ENCODE assay signal across 8 mouse cellular contexts in the genomic region with DNA sequence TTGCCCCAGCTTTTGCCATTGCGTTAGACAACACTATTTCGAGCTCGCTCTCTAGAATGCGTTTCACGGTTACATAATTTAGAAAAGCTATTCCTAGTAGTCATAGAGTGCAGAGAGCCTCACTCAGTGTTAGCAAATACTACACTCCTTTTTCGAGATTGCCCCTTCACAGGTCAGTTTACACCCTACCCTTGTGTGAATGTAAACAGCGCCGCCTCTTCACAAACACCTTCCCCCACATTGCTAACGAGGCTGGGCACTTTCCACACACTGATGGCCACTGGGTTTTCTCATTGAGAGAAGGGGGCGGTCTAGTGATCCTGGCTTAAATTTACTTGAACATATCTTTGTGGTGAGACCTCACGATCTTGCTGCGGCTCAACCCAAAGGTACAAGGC. TPM values are rescaled to one million over a fixed set of nuclear protein-coding genes. Genes with fewer than 3 reads are reported as not detected.
A peak's percentile ranks its signal among the peaks of the same experiment; 100 is the strongest.
DNase-seq lines count a peak whose midpoint lies in the region; ATAC-seq lines count a peak whose summit lies in the region.

No protein-coding gene starts in this region.

- peak overlapping the region; percentile 69 for H3K9ac ChIP-seq in heart, embryonic 14.5 days (ENCODE audit: low read length)
- peak overlapping the region; percentile 45 for H3K9ac ChIP-seq in intestine, embryonic 14.5 days (ENCODE audit: low read length)
- H3K9ac ChIP-seq in midbrain, embryonic 11.5 days (ENCODE audit: low read length), result peak overlapping the region; percentile 68

- peak overlapping the region; percentile 82 for H3K4me2 ChIP-seq in heart, embryonic 14.5 days (ENCODE audit: low read length)
- H3K4me2 ChIP-seq in intestine, embryonic 14.5 days (ENCODE audit: low read length), result peak overlapping the region; percentile 80
- H3K4me2 ChIP-seq in midbrain, embryonic 11.5 days, result peak overlapping the region; percentile 55

- peaks cover 6 to 11% of the 10 kb centered on the region in 2 experiments; a peak in 2 of 4 replicates for H3K4me1 ChIP-seq in heart, embryonic 14.5 days (ENCODE audit: control insufficient read depth in 2 of 2, insufficient read depth in 2 of 2, low read length in 2 of 2)
- H3K4me1 ChIP-seq in brown adipose tissue, adult 24 weeks (ENCODE audit: control insufficient read depth, insufficient read depth, insufficient read length, low read length), result no peaks in the 10 kb centered on the region
- peaks cover 10% of the 10 kb centered on the region for H3K4me1 ChIP-seq in intestine, embryonic 14.5 days (replicated peaks; ENCODE audit: control insufficient read depth, insufficient read depth, low read length)
- H3K4me1 ChIP-seq in midbrain, embryonic 11.5 days (ENCODE audit: control insufficient read depth, insufficient read depth, low read length), result peaks cover 18% of the 10 kb centered on the region

- H3K36me3 ChIP-seq in heart, embryonic 14.5 days (ENCODE audit: control insufficient read depth, insufficient read depth, low read length), result peaks cover 11% of the 10 kb centered on the region
- peaks cover 3% of the 10 kb centered on the region; the same call in 1 of the 2 replicates for H3K36me3 ChIP-seq in intestine, embryonic 14.5 days (ENCODE audit: control insufficient read depth, insufficient read depth, low read length)
- peaks cover 8% of the 10 kb centered on the region for H3K36me3 ChIP-seq in midbrain, embryonic 11.5 days (ENCODE audit: control insufficient read depth, insufficient read depth, low read length)

- WGBS in heart, embryonic 14.5 days, result 4% methylated on average over 12 of the region's 12 CpGs
- WGBS in intestine, embryonic 14.5 days, result 6% methylated on average over 12 of the region's 12 CpGs
- WGBS in midbrain, embryonic 11.5 days, result 4% methylated on average over 12 of the region's 12 CpGs

- no peak for DNase-seq in heart, postnatal 4 days
- no peak for DNase-seq in intestine, embryonic 14.5 days (ENCODE audit: low spot score)
- no peak for DNase-seq in midbrain, embryonic 11.5 days (ENCODE audit: low spot score, missing footprints)
- DNase-seq in adrenal gland, adult 18-20 months (ENCODE audit: low spot score in 2 of 2), result no peak
- DNase-seq in cerebellum, postnatal 4 days (ENCODE audit: low spot score in 2 of 2), result no peak
- DNase-seq in spleen, postnatal 36 days (ENCODE audit: low spot score in 2 of 2), result no peak

- peak overlapping the region; percentile 54 to 71 for H3K27ac ChIP-seq in heart, embryonic 14.5 days (replicated peaks in 1 of 2; ENCODE audit: control insufficient read depth in 1 of 2, insufficient read depth in 1 of 2, low read depth in 2 of 2, low read length in 2 of 2)
- no peak overlapping the region for H3K27ac ChIP-seq in brown adipose tissue, adult 24 weeks (replicated peaks; ENCODE audit: low read depth, low read length)
- peak overlapping the region; percentile 24; the same call in 1 of the 2 replicates for H3K27ac ChIP-seq in intestine, embryonic 14.5 days (ENCODE audit: low read depth)
- no peak overlapping the region for H3K27ac ChIP-seq in midbrain, embryonic 11.5 days (ENCODE audit: low read depth, low read length)

- no peaks in the 10 kb centered on the region for H3K9me3 ChIP-seq in heart, embryonic 14.5 days (ENCODE audit: control insufficient read depth, low read length)
- H3K9me3 ChIP-seq in intestine, embryonic 14.5 days (ENCODE audit: control insufficient read depth, low read length), result no peaks in the 10 kb centered on the region
- H3K9me3 ChIP-seq in midbrain, embryonic 11.5 days (ENCODE audit: control insufficient read depth, low read length), result no peaks in the 10 kb centered on the region; the same call in 1 of the 2 replicates

- no peaks in the 10 kb centered on the region for H3K27me3 ChIP-seq in heart, embryonic 14.5 days (ENCODE audit: control insufficient read depth, insufficient read depth, low read length)
- H3K27me3 ChIP-seq in intestine, embryonic 14.5 days (replicated peaks; ENCODE audit: control insufficient read depth, insufficient read depth, low read length), result no peaks in the 10 kb centered on the region
- H3K27me3 ChIP-seq in midbrain, embryonic 11.5 days (ENCODE audit: control insufficient read depth, insufficient read depth, low read length), result no peaks in the 10 kb centered on the region

- ATAC-seq in heart, embryonic 14.5 days (ENCODE audit: insufficient number of reproducible peaks, insufficient read depth, low FRiP score, low read depth), result no peak
- 0 out of 2 replicates have a peak, but pooled peaks have one; percentile 7 for ATAC-seq in intestine, embryonic 14.5 days (replicated peaks; ENCODE audit: low FRiP score, low TSS enrichment, low read depth)
- no peak for ATAC-seq in midbrain, embryonic 11.5 days (ENCODE audit: low FRiP score)

- peak overlapping the region; percentile 64 to 91 for H3K4me3 ChIP-seq in heart, embryonic 14.5 days (ENCODE audit: control insufficient read depth in 1 of 2, insufficient read depth in 1 of 2, low read depth in 1 of 2, low read length in 2 of 2)
- peak overlapping the region; percentile 57 for H3K4me3 ChIP-seq in brown adipose tissue, adult 24 weeks (ENCODE audit: insufficient read depth, low read depth, low read length)
- H3K4me3 ChIP-seq in intestine, embryonic 14.5 days (ENCODE audit: low read depth, low read length), result peak overlapping the region; percentile 77
- peak overlapping the region; percentile 72 for H3K4me3 ChIP-seq in midbrain, embryonic 11.5 days (ENCODE audit: low read depth, low read length)

RNA-seq across cellular contexts. Expression of a gene that starts 0.7 kb away (rescaled TPM):
- 15.9 and 16.7 TPM in 2 replicates for polyA plus RNA-seq in heart, embryonic 14.5 days (2014; fragmentation: Nextera tagmentation; extraction: Ambion mirVana)
- total RNA-seq in heart, postnatal 4 days (2021), result 10 to 100 TPM; 22.7 to 25.4 TPM
- 0.12 and 0.13 TPM in 2 replicates for polyA plus RNA-seq in brown adipose tissue, adult 24 weeks (2012; ENCODE audit: insufficient read depth, insufficient read length, missing spikeins)
- 25.8 and 27.0 TPM in 2 replicates for polyA plus RNA-seq in intestine, embryonic 14.5 days (2014; fragmentation: Nextera tagmentation; extraction: Ambion mirVana)
- 27.6 and 30.7 TPM in 2 replicates for polyA plus RNA-seq in midbrain, embryonic 11.5 days (2014; fragmentation: Nextera tagmentation; extraction: Ambion mirVana)
- total RNA-seq in adrenal gland, adult 18-20 months (2021), result 1 to 10 TPM; 2.7 to 3.3 TPM

Comparison
In these comparisons a context has a peak if more than half of its experiments do, and no peak if none do; other contexts are left out.
1. H3K27ac ChIP-seq: peak in heart, embryonic 14.5 days (2 of 2) and intestine, embryonic 14.5 days (single experiment); none in brown adipose tissue, adult 24 weeks (single experiment) and midbrain, embryonic 11.5 days (single experiment).
2. RNA of a gene that starts 0.7 kb away (polyA plus RNA-seq): 27.6 to 30.7 TPM in midbrain, embryonic 11.5 days, 25.8 to 27.0 TPM in intestine, embryonic 14.5 days and 15.9 to 16.7 TPM in heart, embryonic 14.5 days; 0.12 to 0.13 TPM in brown adipose tissue, adult 24 weeks; every median in the first group is over 10 times any median in the second.
3. Peak in every context shown above with its lines, with median percentiles within 50 percentile points of each other: H3K4me2 ChIP-seq, H3K4me3 ChIP-seq and H3K9ac ChIP-seq.